Comparison of ENCODE assay signal across 16 mouse cellular contexts in genomic region chr9:41483218-41483617, GRCm38 (mm10).
"Had no signal": no experiment of that assay in that cellular context is flagged by ENCODE, and none has a peak within 500 bp of the region (broad histone marks: within the 10 kb centered on the region; RNA-seq: fewer than 3 reads in every experiment).

No protein-coding gene starts in this region.

- DNase-seq: retina, postnatal 1 day; right cerebral cortex, adult 18-20 months; right cerebral cortex, postnatal 14 days; right cerebral cortex, postnatal 25 days; right cerebral cortex, postnatal 4 days; spleen, adult 18-20 months; thymus, adult 18-20 months; thymus, adult 2 months; thymus, postnatal 14 days; thymus, postnatal 25 days; thymus, postnatal 36 days; thymus, postnatal 4 days had no signal

- H3K9me3 ChIP-seq: neural tube, embryonic 13.5 days; neural tube, embryonic 15.5 days; stomach, embryonic 15.5 days had no signal

- H3K9ac ChIP-seq: neural tube, embryonic 13.5 days; neural tube, embryonic 15.5 days; stomach, embryonic 15.5 days had no signal

- H3K4me1 ChIP-seq: neural tube, embryonic 13.5 days; neural tube, embryonic 15.5 days; stomach, embryonic 15.5 days had no signal

- H3K4me3 ChIP-seq: neural tube, embryonic 13.5 days; neural tube, embryonic 15.5 days; stomach, embryonic 15.5 days had no signal

- H3K27me3 ChIP-seq: neural tube, embryonic 13.5 days; neural tube, embryonic 15.5 days; stomach, embryonic 15.5 days had no signal

- H3K4me2 ChIP-seq: neural tube, embryonic 13.5 days; neural tube, embryonic 15.5 days; stomach, embryonic 15.5 days had no signal

- H3K27ac ChIP-seq: neural tube, embryonic 13.5 days; neural tube, embryonic 15.5 days; stomach, embryonic 15.5 days; stomach, postnatal 0 days had no signal

- H3K36me3 ChIP-seq: neural tube, embryonic 15.5 days; stomach, embryonic 15.5 days had no signal
